Comparison of ENCODE assay signal across 17 mouse cellular contexts in the genomic region with DNA sequence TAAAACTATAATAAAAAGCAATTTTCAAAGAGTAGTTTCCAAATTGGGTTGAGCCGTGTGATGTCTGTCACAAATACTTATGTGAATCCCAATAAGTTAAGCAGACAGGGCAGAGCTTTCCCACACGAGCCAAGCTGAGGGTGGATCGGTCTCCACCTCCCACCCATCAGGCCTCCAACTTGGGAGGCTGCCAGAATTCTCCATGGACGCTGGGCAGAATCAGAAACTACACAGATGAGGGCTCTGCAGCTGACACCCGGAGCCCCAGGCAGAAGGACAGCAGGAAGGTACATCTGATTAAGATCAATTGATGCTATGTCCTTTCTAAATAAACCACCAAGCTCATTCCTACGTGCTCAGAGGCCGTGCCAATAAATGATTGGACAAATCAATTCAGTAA. TPM values are rescaled to one million over a fixed set of nuclear protein-coding genes. Genes with fewer than 3 reads are reported as not detected.
DNase-seq lines count a peak whose midpoint lies in the region; ATAC-seq and TF ChIP-seq lines count a peak whose summit lies in the region.
"Had no signal": no experiment of that assay in that cellular context is flagged by ENCODE, and none has a peak within 500 bp of the region (broad histone marks: within the 10 kb centered on the region; RNA-seq: fewer than 3 reads in every experiment).

No protein-coding gene starts in this region.

- TF ChIP-seq CTCF in lung, embryonic 14.5 days (IDR thresholded peaks at IDR 0.05; ENCODE audit: low read depth), result no peak

- H3K27ac ChIP-seq in lung, embryonic 14.5 days (ENCODE audit: low read depth), result no peak overlapping the region
- no peak overlapping the region for H3K27ac ChIP-seq in liver, embryonic 11.5 days (ENCODE audit: low read depth, low read length)
- H3K27ac ChIP-seq: embryonic facial prominence, embryonic 15.5 days; forebrain, embryonic 13.5 days; intestine, embryonic 15.5 days; liver, embryonic 14.5 days; neural tube, embryonic 12.5 days had no signal

- H3K9me3 ChIP-seq in lung, embryonic 14.5 days (ENCODE audit: low read depth, low read length), result no peaks in the 10 kb centered on the region
- no peaks in the 10 kb centered on the region for H3K9me3 ChIP-seq in liver, embryonic 11.5 days (ENCODE audit: control insufficient read depth, low read length)
- H3K9me3 ChIP-seq: embryonic facial prominence, embryonic 15.5 days; forebrain, embryonic 13.5 days; hindbrain, embryonic 10.5 days; intestine, embryonic 15.5 days; megakaryocyte, embryonic 14.5 days; neural tube, embryonic 12.5 days had no signal

- ATAC-seq in lung, embryonic 14.5 days (ENCODE audit: insufficient read depth), result peak; percentile 43; the same call in 1 of the 2 replicates
- no peak for ATAC-seq in liver, embryonic 11.5 days (replicated peaks; ENCODE audit: low FRiP score)
- ATAC-seq: CD4-positive, CD25-positive, alpha-beta regulatory T cell, adult 4 months; forebrain, embryonic 13.5 days; intestine, embryonic 15.5 days had no signal

- 32% methylated on average over 7 of the region's 7 CpGs for WGBS in lung, embryonic 14.5 days
- 46% methylated on average over 7 of the region's 7 CpGs for WGBS in liver, embryonic 11.5 days

- no peak overlapping the region for H3K9ac ChIP-seq in lung, embryonic 14.5 days
- no peak overlapping the region for H3K9ac ChIP-seq in liver, embryonic 11.5 days (ENCODE audit: low read depth, low read length)
- H3K9ac ChIP-seq: embryonic facial prominence, embryonic 15.5 days; forebrain, embryonic 13.5 days; intestine, embryonic 15.5 days; liver, embryonic 14.5 days; neural tube, embryonic 12.5 days had no signal

- H3K4me3 ChIP-seq in lung, embryonic 14.5 days (ENCODE audit: low read depth, low read length), result no peak overlapping the region
- H3K4me3 ChIP-seq in liver, embryonic 11.5 days (ENCODE audit: low read depth, low read length), result no peak overlapping the region
- H3K4me3 ChIP-seq: embryonic facial prominence, embryonic 15.5 days; forebrain, embryonic 13.5 days; hindbrain, embryonic 10.5 days; intestine, embryonic 15.5 days; megakaryocyte, embryonic 14.5 days; neural tube, embryonic 12.5 days had no signal

- no peak overlapping the region for H3K4me2 ChIP-seq in lung, embryonic 14.5 days
- H3K4me2 ChIP-seq in liver, embryonic 11.5 days, result no peak overlapping the region
- H3K4me2 ChIP-seq: embryonic facial prominence, embryonic 15.5 days; forebrain, embryonic 13.5 days; intestine, embryonic 15.5 days; neural tube, embryonic 12.5 days had no signal

- no peaks in the 10 kb centered on the region for H3K27me3 ChIP-seq in lung, embryonic 14.5 days (ENCODE audit: insufficient read depth, low read length)
- H3K27me3 ChIP-seq in liver, embryonic 11.5 days (replicated peaks; ENCODE audit: control insufficient read depth, insufficient read depth, low read length), result 0 out of 2 replicates have a peak, but pooled peaks cover 2% of the 10 kb centered on the region
- H3K27me3 ChIP-seq: embryonic facial prominence, embryonic 15.5 days; forebrain, embryonic 13.5 days; intestine, embryonic 15.5 days; neural tube, embryonic 12.5 days had no signal

- no peaks in the 10 kb centered on the region for H3K36me3 ChIP-seq in lung, embryonic 14.5 days (ENCODE audit: insufficient read depth)
- no peaks in the 10 kb centered on the region for H3K36me3 ChIP-seq in liver, embryonic 11.5 days (ENCODE audit: control insufficient read depth, insufficient read depth, low read length)
- H3K36me3 ChIP-seq: embryonic facial prominence, embryonic 15.5 days; hindbrain, embryonic 10.5 days; intestine, embryonic 15.5 days; neural tube, embryonic 12.5 days had no signal

- peak; percentile 91 for DNase-seq in heart, adult 11 months
- DNase-seq in heart, adult 9 months (ENCODE audit: low spot score in 2 of 2), result no peak
- DNase-seq in kidney, postnatal 25 days, result peak; percentile 41 to 56
- DNase-seq in kidney, adult 9 months, result no peak
- peak; percentile 68 for DNase-seq in lung, embryonic 14.5 days
- DNase-seq in lung, postnatal 14 days, result peak; percentile 72
- DNase-seq in liver, embryonic 11.5 days (ENCODE audit: low spot score), result no peak
- DNase-seq: cerebellum, adult 11-12 months; right cerebral cortex, postnatal 4 days had no signal

- peaks cover 32% of the 10 kb centered on the region for H3K4me1 ChIP-seq in lung, embryonic 14.5 days (ENCODE audit: insufficient read depth)
- peaks cover 3% of the 10 kb centered on the region for H3K4me1 ChIP-seq in liver, embryonic 11.5 days (replicated peaks; ENCODE audit: control insufficient read depth, insufficient read depth, low read length)
- H3K4me1 ChIP-seq: forebrain, embryonic 13.5 days; megakaryocyte, embryonic 14.5 days had no signal

RNA-seq across cellular contexts. Expression of a gene that starts 42.4 kb away (rescaled TPM):
- polyA plus RNA-seq in lung, embryonic 14.5 days (2014; fragmentation: Nextera tagmentation; extraction: Ambion mirVana), result 18.0 and 18.2 TPM in 2 replicates
- polyA plus RNA-seq in liver, embryonic 11.5 days (2014; fragmentation: Nextera tagmentation; extraction: Ambion mirVana), result 2.7 and 3.1 TPM in 2 replicates
- polyA plus RNA-seq: CD4-positive, CD25-positive, alpha-beta regulatory T cell, adult 4 months had no signal

Comparison
In these comparisons a context has a peak if more than half of its experiments do, and no peak if none do; other contexts are left out.
1. DNase-seq: peak in heart, adult 11 months (single experiment), kidney, postnatal 25 days (2 of 2), lung, embryonic 14.5 days (single experiment) and lung, postnatal 14 days (single experiment); none in heart, adult 9 months (0 of 2), kidney, adult 9 months (single experiment) and liver, embryonic 11.5 days (single experiment).